Mouse (Mus musculus) liver, embryonic 14.5 days (tissue): Measurements from ENCODE around the gene Trim21. TPM values are rescaled to one million over a fixed set of nuclear protein-coding genes. Genes with fewer than 3 reads are reported as not detected.

Source experiments
- ATAC-seq: fragments of 200-750 bp; cut with Nextera tagmentation; 2 replicates; pipeline ENCODE4 v1.8.0; 2017; ENCODE audit warnings: moderate number of reproducible peaks, mild to moderate bottlenecking, moderate library complexity; ENCODE audit not compliant: insufficient read depth
- DNase-seq, 3 experiments: peaks; one replicate each; pipeline ENCODE4 v3.0.0-alpha.2; 2012 to 2013; ENCODE audit warnings: low read depth in 3 of 3, low spot score in 3 of 3
- H3K27ac ChIP-seq: fragments of 300-500 bp; sonication (generic); 2 replicates; pipeline ENCODE4 v1.5.1; 2014; ENCODE audit warnings: moderate library complexity, mild to moderate bottlenecking, control low read depth, inconsistent platforms
- H3K27me3 ChIP-seq: fragments of 300-500 bp; sonication (generic); 2 replicates; pipeline ENCODE4 v1.6.1; 2014; ENCODE audit warnings: mild to moderate bottlenecking, low read length, moderate library complexity; ENCODE audit not compliant: control insufficient read depth, insufficient read depth
- H3K36me3 ChIP-seq: fragments of 300-500 bp; sonication (generic); replicated peaks from 2 replicates; pipeline ENCODE4 v1.6.1; 2014; ENCODE audit warnings: low read depth; ENCODE audit not compliant: control insufficient read depth, insufficient read depth
- H3K4me1 ChIP-seq, 2 experiments: fragments of 200-500 bp in 1 of 2; fragments of 300-500 bp in 1 of 2; sonication (generic) in 1 of 2; replicated peaks; 2 replicates each; pipeline ENCODE4 v1.6.1; 2012 to 2014; ENCODE audit warnings: antibody characterized with exemption in 1 of 2, inconsistent platforms in 1 of 2, low read length in 1 of 2; ENCODE audit not compliant: control insufficient read depth in 2 of 2, insufficient read depth in 2 of 2
- H3K4me2 ChIP-seq: fragments of 300-500 bp; sonication (generic); 2 replicates; pipeline ENCODE4 v1.6.1; 2014; ENCODE audit warnings: low read depth, mild to moderate bottlenecking, control low read depth, moderate library complexity
- H3K4me3 ChIP-seq, 2 experiments: fragments of 200-500 bp in 1 of 2; fragments of 300-500 bp in 1 of 2; sonication (generic) in 1 of 2; 2 replicates each; pipeline ENCODE4 v1.5.1; 2012 to 2014; ENCODE audit warnings: low read depth in 2 of 2, low read length in 2 of 2, mild to moderate bottlenecking in 2 of 2, control low read depth in 1 of 2, inconsistent platforms in 1 of 2, moderate library complexity in 1 of 2; ENCODE audit not compliant: insufficient read depth in 1 of 2
- H3K9ac ChIP-seq: fragments of 300-500 bp; sonication (generic); replicated peaks from 2 replicates; pipeline ENCODE4 v1.6.1; 2014; ENCODE audit warnings: mild to moderate bottlenecking, control low read depth, moderate library complexity
- H3K9me3 ChIP-seq: fragments of 300-500 bp; sonication (generic); 2 replicates; pipeline ENCODE4 v1.6.1; 2016; ENCODE audit warnings: low read length, mixed read lengths; ENCODE audit not compliant: control insufficient read depth
- CTCF ChIP-seq: IDR thresholded peaks from 2 replicates; pipeline ENCODE4 v1.5.1; 2016; ENCODE audit warnings: antibody characterized with exemption, low read depth, control low read depth
- EP300 ChIP-seq: IDR thresholded peaks from 2 replicates; pipeline ENCODE4 v1.6.1; 2016; ENCODE audit warnings: antibody characterized with exemption, low read depth
- WGBS: fragments of 180-500 bp; shearing (Covaris S2); extraction: QIAGEN DNeasy Blood & Tissue Kit; methylation state at CpG from one replicate; pipeline ENCODE4 v1.1.7; 2014; ENCODE audit not compliant: insufficient replicate concordance; 5-methylcytosine and 5-hydroxymethylcytosine counted together
- polyA plus RNA-seq, 2 experiments: library from polyadenylated mRNA; depleted of rRNA in 1 of 2; stranded (reverse) in 1 of 2; unstranded in 1 of 2; fragments of >200 nt; fragmentation: Nextera tagmentation in 1 of 2; extraction: Ambion mirVana in 1 of 2; gene quantifications; 2 replicates each; pipeline versions ENCODE4 v1.2.1 to v1.2.3; 2012 to 2014

Trim21 gene
- polyA plus RNA-seq, 2 experiments, result 0.58 to 3.0 TPM

DNA sequence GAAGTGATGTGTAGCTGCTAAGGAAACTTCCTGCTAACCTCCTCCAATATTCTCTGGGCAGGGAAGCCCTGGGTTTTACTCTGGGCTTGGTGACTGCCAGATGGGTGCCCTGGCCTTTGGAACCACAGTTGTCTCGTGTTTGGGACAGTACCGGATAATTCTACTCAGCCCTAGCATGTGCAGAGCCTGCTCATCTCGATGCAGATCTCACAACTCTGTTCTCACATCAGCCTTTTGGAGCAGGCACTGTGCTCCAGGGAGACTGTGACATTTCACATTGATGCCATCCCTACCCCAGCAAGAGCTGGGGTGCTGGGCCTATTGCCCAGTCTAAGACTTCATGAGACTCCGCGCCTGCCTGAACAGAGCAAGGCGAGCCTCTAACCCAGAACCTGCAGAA is 56.6 kb downstream of the Trim21 start:
- TF ChIP-seq CTCF (no peak), EP300 (no peak)
- H3K4me2 ChIP-seq, result no peak overlapping the region
- ATAC-seq, result no peak

DNA sequence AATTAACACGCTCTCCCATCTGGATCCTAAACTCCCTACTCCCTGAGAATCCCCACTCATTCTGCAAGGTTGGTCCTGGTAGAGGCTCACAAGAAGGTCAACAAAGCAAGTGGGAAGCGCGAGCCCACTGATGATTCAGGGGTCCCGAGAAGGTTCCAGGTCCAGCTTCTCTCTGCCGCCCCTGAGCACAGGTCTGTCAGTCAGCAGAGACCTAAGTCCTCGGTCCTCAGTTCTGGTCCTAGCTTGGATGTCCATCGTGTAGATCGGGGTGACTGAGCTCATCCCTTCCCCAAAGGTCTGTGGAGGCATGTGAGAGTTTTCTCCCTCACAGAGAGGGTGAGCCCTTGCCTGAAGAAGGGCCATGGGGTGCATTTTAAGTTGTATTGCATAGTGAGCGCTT is 57.2 kb downstream of the Trim21 start:
- H3K4me1 ChIP-seq, result no peaks in the 10 kb centered on the region
- H3K36me3 ChIP-seq, result no peaks in the 10 kb centered on the region
- H3K4me3 ChIP-seq, result no peak overlapping the region
- H3K27me3 ChIP-seq, result no peaks in the 10 kb centered on the region; the same call in 1 of the 2 replicates
- TF ChIP-seq CTCF, result no peak
- no peak for TF ChIP-seq EP300
- 77% methylated on average over 9 of the region's 9 CpGs for WGBS
- no peak overlapping the region for H3K4me2 ChIP-seq
- DNase-seq (no peak), ATAC-seq (no peak)
- no peaks in the 10 kb centered on the region for H3K9me3 ChIP-seq
- no peak overlapping the region for H3K9ac ChIP-seq
- no peak overlapping the region for H3K27ac ChIP-seq

More for the DNA sequence above, 56.6 kb downstream of the Trim21 start:
- DNase-seq, result no peak
- H3K4me3 ChIP-seq, result no peak overlapping the region
- no peak overlapping the region for H3K9ac ChIP-seq
- no peaks in the 10 kb centered on the region; the same call in 1 of the 2 replicates for H3K27me3 ChIP-seq
- peaks cover 0 to 2% of the 10 kb centered on the region in 2 experiments; a peak in 1 of 4 replicates for H3K4me1 ChIP-seq
- H3K36me3 ChIP-seq, result no peaks in the 10 kb centered on the region
- H3K27ac ChIP-seq, result no peak overlapping the region
- H3K9me3 ChIP-seq, result no peaks in the 10 kb centered on the region
- WGBS, result 70% methylated on average over 6 of the region's 6 CpGs

Other genes with a start within 250 kb of the Trim21 start
- 67.5 and 107 TPM in 2 replicates for gene Rrm1, start 123.8 kb downstream of the Trim21 start, polyA plus RNA-seq (2012; rRNA removed)
- gene Rrm1, start 123.8 kb downstream of the Trim21 start, polyA plus RNA-seq (2014; fragmentation: Nextera tagmentation; extraction: Ambion mirVana), result 185 and 196 TPM in 2 replicates
- not detected in 2 replicates for gene Olfr543, start 83.8 kb downstream of the Trim21 start, polyA plus RNA-seq (2012; rRNA removed)
- 0.37 and 0.39 TPM in 2 replicates for gene Olfr543, start 83.8 kb downstream of the Trim21 start, polyA plus RNA-seq (2014; fragmentation: Nextera tagmentation; extraction: Ambion mirVana)
- not detected in 2 replicates for gene Olfr544, start 77.2 kb downstream of the Trim21 start, polyA plus RNA-seq (2012; rRNA removed)
- 0.04 and 0.17 TPM in 2 replicates for gene Olfr544, start 77.2 kb downstream of the Trim21 start, polyA plus RNA-seq (2014; fragmentation: Nextera tagmentation; extraction: Ambion mirVana)
- gene Olfr545, start 65.9 kb downstream of the Trim21 start, polyA plus RNA-seq (2012; rRNA removed), result not detected in 2 replicates
- gene Olfr545, start 65.9 kb downstream of the Trim21 start, polyA plus RNA-seq (2014; fragmentation: Nextera tagmentation; extraction: Ambion mirVana), result not detected in 2 replicates
- not detected in 2 replicates for gene Olfr547, start 30.7 kb downstream of the Trim21 start, polyA plus RNA-seq (2012; rRNA removed)
- gene Olfr547, start 30.7 kb downstream of the Trim21 start, polyA plus RNA-seq (2014; fragmentation: Nextera tagmentation; extraction: Ambion mirVana), result not detected in 2 replicates
- not detected in 2 replicates for gene Olfr548-ps1, start 24.6 kb downstream of the Trim21 start, polyA plus RNA-seq (2012; rRNA removed)
- gene Olfr548-ps1, start 24.6 kb downstream of the Trim21 start, polyA plus RNA-seq (2014; fragmentation: Nextera tagmentation; extraction: Ambion mirVana), result not detected in 2 replicates
- not detected in 2 replicates for gene Olfr549, start 15.6 kb downstream of the Trim21 start, polyA plus RNA-seq (2012; rRNA removed)
- gene Olfr549, start 15.6 kb downstream of the Trim21 start, polyA plus RNA-seq (2014; fragmentation: Nextera tagmentation; extraction: Ambion mirVana), result not detected in 2 replicates
- not detected in 2 replicates for gene Olfr550, start 6.0 kb upstream of the Trim21 start, polyA plus RNA-seq (2012; rRNA removed)
- not detected in 2 replicates for gene Olfr550, start 6.0 kb upstream of the Trim21 start, polyA plus RNA-seq (2014; fragmentation: Nextera tagmentation; extraction: Ambion mirVana)
- not detected in 2 replicates for gene Olfr551, start 26.4 kb upstream of the Trim21 start, polyA plus RNA-seq (2012; rRNA removed)
- gene Olfr551, start 26.4 kb upstream of the Trim21 start, polyA plus RNA-seq (2014; fragmentation: Nextera tagmentation; extraction: Ambion mirVana), result not detected in 2 replicates
- not detected in 2 replicates for gene Olfr552, start 32.3 kb upstream of the Trim21 start, polyA plus RNA-seq (2012; rRNA removed)
- not detected in 2 replicates for gene Olfr552, start 32.3 kb upstream of the Trim21 start, polyA plus RNA-seq (2014; fragmentation: Nextera tagmentation; extraction: Ambion mirVana)
- not detected in 2 replicates for gene Olfr553, start 52.7 kb upstream of the Trim21 start, polyA plus RNA-seq (2012; rRNA removed)
- gene Olfr553, start 52.7 kb upstream of the Trim21 start, polyA plus RNA-seq (2014; fragmentation: Nextera tagmentation; extraction: Ambion mirVana), result not detected in 2 replicates
- gene Olfr554, start 72.9 kb upstream of the Trim21 start, polyA plus RNA-seq (2012; rRNA removed), result not detected in 2 replicates
- gene Olfr554, start 72.9 kb upstream of the Trim21 start, polyA plus RNA-seq (2014; fragmentation: Nextera tagmentation; extraction: Ambion mirVana), result not detected in 2 replicates
- gene Olfr555, start 93.3 kb upstream of the Trim21 start, polyA plus RNA-seq (2012; rRNA removed), result not detected in 2 replicates
- not detected in 2 replicates for gene Olfr555, start 93.3 kb upstream of the Trim21 start, polyA plus RNA-seq (2014; fragmentation: Nextera tagmentation; extraction: Ambion mirVana)
- not detected in 2 replicates for gene Olfr556, start 99.4 kb upstream of the Trim21 start, polyA plus RNA-seq (2012; rRNA removed)
- not detected in 2 replicates for gene Olfr556, start 99.4 kb upstream of the Trim21 start, polyA plus RNA-seq (2014; fragmentation: Nextera tagmentation; extraction: Ambion mirVana)
- 1.8 and 2.3 TPM in 2 replicates for gene Trim68, start 121.8 kb upstream of the Trim21 start, polyA plus RNA-seq (2012; rRNA removed)
- gene Trim68, start 121.8 kb upstream of the Trim21 start, polyA plus RNA-seq (2014; fragmentation: Nextera tagmentation; extraction: Ambion mirVana), result 0.86 and 1.3 TPM in 2 replicates
- gene Olfr557, start 130.4 kb upstream of the Trim21 start, polyA plus RNA-seq (2012; rRNA removed), result not detected in 2 replicates
- not detected in 2 replicates for gene Olfr557, start 130.4 kb upstream of the Trim21 start, polyA plus RNA-seq (2014; fragmentation: Nextera tagmentation; extraction: Ambion mirVana)
- not detected in 2 replicates for gene Olfr558, start 136.7 kb upstream of the Trim21 start, polyA plus RNA-seq (2012; rRNA removed)
- gene Olfr558, start 136.7 kb upstream of the Trim21 start, polyA plus RNA-seq (2014; fragmentation: Nextera tagmentation; extraction: Ambion mirVana), result not detected in 2 replicates
- not detected in 2 replicates for gene Olfr33, start 153.6 kb upstream of the Trim21 start, polyA plus RNA-seq (2012; rRNA removed)
- gene Olfr33, start 153.6 kb upstream of the Trim21 start, polyA plus RNA-seq (2014; fragmentation: Nextera tagmentation; extraction: Ambion mirVana), result not detected in 2 replicates
- not detected in 2 replicates for gene Olfr559, start 162.0 kb upstream of the Trim21 start, polyA plus RNA-seq (2012; rRNA removed)
- gene Olfr559, start 162.0 kb upstream of the Trim21 start, polyA plus RNA-seq (2014; fragmentation: Nextera tagmentation; extraction: Ambion mirVana), result not detected in 2 replicates
- not detected in 2 replicates for gene Olfr560, start 193.9 kb upstream of the Trim21 start, polyA plus RNA-seq (2012; rRNA removed)
- gene Olfr560, start 193.9 kb upstream of the Trim21 start, polyA plus RNA-seq (2014; fragmentation: Nextera tagmentation; extraction: Ambion mirVana), result not detected in 2 replicates
- gene Olfr78, start 194.0 kb upstream of the Trim21 start, polyA plus RNA-seq (2012; rRNA removed), result 0.02 TPM in 2 replicates
- not detected in 2 replicates for gene Olfr78, start 194.0 kb upstream of the Trim21 start, polyA plus RNA-seq (2014; fragmentation: Nextera tagmentation; extraction: Ambion mirVana)
- gene Olfr561, start 205.7 kb upstream of the Trim21 start, polyA plus RNA-seq (2012; rRNA removed), result not detected in 2 replicates
- gene Olfr561, start 205.7 kb upstream of the Trim21 start, polyA plus RNA-seq (2014; fragmentation: Nextera tagmentation; extraction: Ambion mirVana), result not detected in 2 replicates
- not detected in 2 replicates for gene Olfr564, start 238.0 kb upstream of the Trim21 start, polyA plus RNA-seq (2012; rRNA removed)
- gene Olfr564, start 238.0 kb upstream of the Trim21 start, polyA plus RNA-seq (2014; fragmentation: Nextera tagmentation; extraction: Ambion mirVana), result not detected in 2 replicates